Mouse (Mus musculus): Measurements from ENCODE around the gene P2ry14.

DNA sequence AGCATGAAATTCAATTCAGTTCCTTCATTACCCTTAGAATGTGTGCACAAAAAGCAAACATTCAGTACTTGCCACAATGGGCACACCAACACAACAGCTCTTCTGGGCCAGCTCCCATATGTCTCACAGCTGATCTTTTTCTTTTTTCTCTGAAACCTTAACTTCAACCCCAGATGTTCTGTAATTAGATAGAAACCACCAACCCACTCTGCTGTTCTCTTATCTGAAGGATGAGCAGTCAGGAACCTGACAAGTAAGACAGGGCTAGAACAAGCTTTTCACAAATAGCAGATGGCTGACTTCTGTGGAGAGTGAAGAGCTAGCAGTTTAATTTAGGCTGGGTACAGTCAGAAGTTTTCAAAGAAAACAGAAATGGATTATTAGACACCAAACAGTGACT, 3.8 kb downstream of the P2ry14 start:
- no peak for TF ChIP-seq GATA1 (IDR thresholded peaks at IDR 0.05; ENCODE audit: borderline replicate concordance, low read length)
- no peak for TF ChIP-seq GATA2 (IDR thresholded peaks at IDR 0.05; ENCODE audit: borderline replicate concordance, low read depth, low read length)
- no peak for TF ChIP-seq CTCF (IDR thresholded peaks at IDR 0.05; ENCODE audit: low read depth, low read length)
- TF ChIP-seq TAL1 (conservative IDR thresholded peaks at IDR 0.05; ENCODE audit: low read depth, low read length) = no peak
- TF ChIP-seq POLR2AphosphoS5 (IDR thresholded peaks at IDR 0.05; ENCODE audit: insufficient replicate concordance, low read depth, low read length) = no peak

Measured in G1E (cell line).